Mouse (Mus musculus) heart, postnatal 0 days (tissue): Measurements from ENCODE around the gene Cabp7.

Experiments used
- CTCF ChIP-seq: IDR thresholded peaks from 2 replicates; pipeline ENCODE4 v1.5.1; 2016; ENCODE audit warnings: antibody characterized with exemption, control low read depth, low read depth
- EP300 ChIP-seq: IDR thresholded peaks from 2 replicates; pipeline ENCODE4 v1.6.1; 2016; ENCODE audit warnings: antibody characterized with exemption, low read depth

DNA sequence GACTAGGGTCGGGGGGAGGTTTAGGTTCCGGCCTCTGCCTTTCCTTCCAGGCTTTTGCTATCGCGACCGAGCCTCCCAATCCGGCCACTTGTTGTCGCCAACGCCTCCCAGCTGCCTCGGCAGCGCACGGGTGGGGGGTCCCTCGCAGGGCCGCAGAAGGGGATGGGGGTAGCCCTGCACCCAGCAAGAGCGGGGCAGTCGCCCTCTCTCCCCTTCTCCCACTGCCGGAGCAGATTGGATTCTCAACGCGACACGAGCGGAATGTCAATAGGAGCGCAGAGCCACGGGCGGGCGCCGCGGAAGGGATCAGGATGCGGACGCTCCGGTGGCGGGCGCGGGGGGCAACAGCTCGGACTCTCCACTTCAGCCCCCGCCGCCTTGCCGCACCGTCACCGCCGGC lies 609 bp downstream of the Cabp7 start:
- TF ChIP-seq CTCF (no peak), EP300 (no peak)
